Mouse (Mus musculus) kidney, embryonic 16.5 days (tissue): ENCODE data around the gene Clp1. TPM values are rescaled to one million over a fixed set of nuclear protein-coding genes. Genes with fewer than 3 reads are reported as not detected.
"Not testable (repeated sequence)": the region's sequence is repeated elsewhere in the genome, so short reads cannot be mapped to it uniquely, and the experiment has no call there.

Experiments
- ATAC-seq: fragments of 200-750 bp; cut with Nextera tagmentation; 2 replicates; pipeline ENCODE4 v1.8.0; 2017; ENCODE audit warnings: moderate TSS enrichment; ENCODE audit not compliant: low FRiP score, low TSS enrichment
- H3K27ac ChIP-seq: fragments of 300-500 bp; sonication (generic); 2 replicates; pipeline ENCODE4 v1.5.1; 2014; ENCODE audit warnings: low read length
- H3K27me3 ChIP-seq: fragments of 300-500 bp; sonication (generic); 2 replicates; pipeline ENCODE4 v1.6.1; 2014; ENCODE audit warnings: low read length, control low read depth, mixed read lengths; ENCODE audit not compliant: insufficient read depth
- H3K36me3 ChIP-seq: fragments of 300-500 bp; sonication (generic); 2 replicates; pipeline ENCODE4 v1.6.1; 2014; ENCODE audit warnings: low read length, control low read depth, mixed read lengths; ENCODE audit not compliant: insufficient read depth
- H3K4me1 ChIP-seq: fragments of 300-500 bp; sonication (generic); 2 replicates; pipeline ENCODE4 v1.6.1; 2014; ENCODE audit warnings: low read length, control low read depth, mixed read lengths; ENCODE audit not compliant: insufficient read depth
- H3K4me2 ChIP-seq: fragments of 300-500 bp; sonication (generic); replicated peaks from 2 replicates; pipeline ENCODE4 v1.6.1; 2014; ENCODE audit warnings: low read depth, low read length
- H3K4me3 ChIP-seq: fragments of 300-500 bp; sonication (generic); 2 replicates; pipeline ENCODE4 v1.5.1; 2014; ENCODE audit warnings: mild to moderate bottlenecking, low read length
- H3K9ac ChIP-seq: fragments of 300-500 bp; sonication (generic); replicated peaks from 2 replicates; pipeline ENCODE4 v1.6.1; 2014; ENCODE audit warnings: low read length
- H3K9me3 ChIP-seq: fragments of 300-500 bp; sonication (generic); 2 replicates; pipeline ENCODE4 v1.6.1; 2016; ENCODE audit warnings: low read length, control low read depth
- WGBS: fragments of 180-500 bp; shearing (Covaris S2); extraction: QIAGEN DNeasy Blood & Tissue Kit; methylation state at CpG from one replicate; pipeline ENCODE4 v1.1.7; 2014; 5-methylcytosine and 5-hydroxymethylcytosine counted together
- polyA plus RNA-seq: library from polyadenylated mRNA; unstranded; fragments of >200 nt; fragmentation: Nextera tagmentation; extraction: Ambion mirVana; gene quantifications from 2 replicates; pipeline ENCODE4 v1.2.1, GENCODE M21; 2015

Clp1 gene
- polyA plus RNA-seq, 1 experiment from 2014 or later = 32.1 TPM

GRCm38 (mm10) chr2:84733579-84734300, 6.6 kb upstream of the Clp1 start, which contains the start of gene Ypel4:
TSS of gene Ypel4 (plus strand) at chr2:84734058.
- Histone ChIP-seq H3K27me3 (no peaks in the 10 kb centered on the region), H3K9ac (peak within 1 kb of the TSS; percentile 61), H3K4me3 (peak within 1 kb of the TSS; percentile 49), H3K36me3 (no peaks in the 10 kb centered on the region), H3K4me1 (peaks cover 46% of the 10 kb centered on the region), H3K9me3 (no peaks in the 10 kb centered on the region), H3K27ac (no peak within 1 kb of the TSS), H3K4me2 (peak within 1 kb of the TSS; percentile 70)
- peak; percentile 27 for ATAC-seq
- WGBS = 1% methylated on average over 8 of the region's 8 CpGs

GRCm38 (mm10) chr2:84732394-84732793, 5.2 kb upstream of the Clp1 start:
- Histone ChIP-seq H3K27me3 (no peaks in the 10 kb centered on the region), H3K9me3 (no peaks in the 10 kb centered on the region), H3K4me2 (no peak overlapping the region), H3K9ac (no peak overlapping the region), H3K4me1 (peaks cover 32% of the 10 kb centered on the region), H3K27ac (no peak overlapping the region), H3K36me3 (no peaks in the 10 kb centered on the region), H3K4me3 (no peak overlapping the region)
- ATAC-seq = no peak
- WGBS = 88% methylated on average over 1 of the region's 1 CpGs

GRCm38 (mm10) chr2:84731206-84731605, 4.1 kb upstream of the Clp1 start:
- 74% methylated on average over 3 of the region's 3 CpGs for WGBS
- no peak for ATAC-seq
- no peak overlapping the region for H3K9ac ChIP-seq
- no peaks in the 10 kb centered on the region for H3K36me3 ChIP-seq
- H3K4me1 ChIP-seq = peaks cover 26% of the 10 kb centered on the region
- no peak overlapping the region for H3K4me2 ChIP-seq
- no peaks in the 10 kb centered on the region for H3K9me3 ChIP-seq
- H3K4me3 ChIP-seq = no peak overlapping the region
- no peak overlapping the region for H3K27ac ChIP-seq
- H3K27me3 ChIP-seq = no peaks in the 10 kb centered on the region

- not testable (repeated sequence) for H3K27me3 ChIP-seq, ATAC-seq, H3K9me3 ChIP-seq, H3K9ac ChIP-seq, H3K27ac ChIP-seq, H3K4me3 ChIP-seq, H3K4me2 ChIP-seq
- H3K36me3 ChIP-seq = peaks cover 17% of the 10 kb centered on the region
- peaks cover 21% of the 10 kb centered on the region for H3K4me1 ChIP-seq
- WGBS = 83% methylated on average over 5 of the region's 5 CpGs
These were observed 1.0 kb upstream of the Clp1 start for GRCm38 (mm10) chr2:84728191-84728590.

GRCm38 (mm10) chr2:84726716-84727115, 434 bp downstream of the Clp1 start:
- peaks cover 21% of the 10 kb centered on the region for H3K4me1 ChIP-seq
- H3K27me3 ChIP-seq = no peaks in the 10 kb centered on the region
- peak overlapping the region; percentile 69 for H3K9ac ChIP-seq
- no peak overlapping the region for H3K27ac ChIP-seq
- peak overlapping the region; percentile 81 for H3K4me2 ChIP-seq
- H3K4me3 ChIP-seq = peak overlapping the region; percentile 69
- peaks cover 18% of the 10 kb centered on the region for H3K36me3 ChIP-seq
- H3K9me3 ChIP-seq = no peaks in the 10 kb centered on the region
- ATAC-seq = peak; percentile 32; the same call in 1 of the 2 replicates
- WGBS = 2% methylated on average over 9 of the region's 9 CpGs

GRCm38 (mm10) chr2:84725770-84726169, 1.4 kb downstream of the Clp1 start:
- Histone ChIP-seq H3K9me3 (no peaks in the 10 kb centered on the region), H3K9ac (no peak overlapping the region), H3K36me3 (peaks cover 24% of the 10 kb centered on the region), H3K4me3 (no peak overlapping the region), H3K27me3 (no peaks in the 10 kb centered on the region), H3K4me1 (peaks cover 21% of the 10 kb centered on the region), H3K4me2 (no peak overlapping the region), H3K27ac (no peak overlapping the region)
- no peak for ATAC-seq
- 92% methylated on average over 10 of the region's 10 CpGs for WGBS

- Histone ChIP-seq H3K27ac (no peak overlapping the region), H3K36me3 (peaks cover 24% of the 10 kb centered on the region), H3K27me3 (no peaks in the 10 kb centered on the region), H3K9me3 (no peaks in the 10 kb centered on the region), H3K9ac (no peak overlapping the region), H3K4me1 (peaks cover 21% of the 10 kb centered on the region), H3K4me3 (no peak overlapping the region), H3K4me2 (no peak overlapping the region)
- ATAC-seq = no peak
- WGBS = 96% methylated on average over 14 of the region's 14 CpGs
These were observed 3.3 kb downstream of the Clp1 start for GRCm38 (mm10) chr2:84723856-84724255.

GRCm38 (mm10) chr2:84721182-84721581, 6.0 kb downstream of the Clp1 start:
- ATAC-seq = no peak
- H3K4me1 ChIP-seq = peaks cover 15% of the 10 kb centered on the region
- WGBS = 77% methylated on average over 3 of the region's 3 CpGs
- H3K27ac ChIP-seq = no peak overlapping the region
- no peaks in the 10 kb centered on the region for H3K9me3 ChIP-seq
- H3K9ac ChIP-seq = no peak overlapping the region
- no peak overlapping the region for H3K4me2 ChIP-seq
- peaks cover 24% of the 10 kb centered on the region for H3K36me3 ChIP-seq
- no peaks in the 10 kb centered on the region for H3K27me3 ChIP-seq
- no peak overlapping the region for H3K4me3 ChIP-seq

GRCm38 (mm10) chr2:84720718-84721117, 6.4 kb downstream of the Clp1 start:
- H3K9ac ChIP-seq = no peak overlapping the region
- no peak for ATAC-seq
- 89% methylated on average over 2 of the region's 2 CpGs for WGBS
- no peaks in the 10 kb centered on the region for H3K9me3 ChIP-seq
- no peak overlapping the region for H3K27ac ChIP-seq
- H3K27me3 ChIP-seq = no peaks in the 10 kb centered on the region
- no peak overlapping the region for H3K4me3 ChIP-seq
- H3K36me3 ChIP-seq = peaks cover 22% of the 10 kb centered on the region
- peaks cover 11% of the 10 kb centered on the region for H3K4me1 ChIP-seq
- no peak overlapping the region for H3K4me2 ChIP-seq

- no peak overlapping the region for H3K4me3 ChIP-seq
- H3K9me3 ChIP-seq = no peaks in the 10 kb centered on the region
- H3K27ac ChIP-seq = no peak overlapping the region
- 0 out of 2 replicates have a peak, but pooled peaks cover 6% of the 10 kb centered on the region for H3K36me3 ChIP-seq
- H3K4me2 ChIP-seq = no peak overlapping the region
- H3K4me1 ChIP-seq = peaks cover 10% of the 10 kb centered on the region
- H3K9ac ChIP-seq = no peak overlapping the region
- 90% methylated on average over 4 of the region's 4 CpGs for WGBS
- H3K27me3 ChIP-seq = no peaks in the 10 kb centered on the region
- ATAC-seq = no peak
These were observed 9.8 kb downstream of the Clp1 start for GRCm38 (mm10) chr2:84717357-84717756.
